ENCODE assay signal across 8 mouse cellular contexts in the genomic region with DNA sequence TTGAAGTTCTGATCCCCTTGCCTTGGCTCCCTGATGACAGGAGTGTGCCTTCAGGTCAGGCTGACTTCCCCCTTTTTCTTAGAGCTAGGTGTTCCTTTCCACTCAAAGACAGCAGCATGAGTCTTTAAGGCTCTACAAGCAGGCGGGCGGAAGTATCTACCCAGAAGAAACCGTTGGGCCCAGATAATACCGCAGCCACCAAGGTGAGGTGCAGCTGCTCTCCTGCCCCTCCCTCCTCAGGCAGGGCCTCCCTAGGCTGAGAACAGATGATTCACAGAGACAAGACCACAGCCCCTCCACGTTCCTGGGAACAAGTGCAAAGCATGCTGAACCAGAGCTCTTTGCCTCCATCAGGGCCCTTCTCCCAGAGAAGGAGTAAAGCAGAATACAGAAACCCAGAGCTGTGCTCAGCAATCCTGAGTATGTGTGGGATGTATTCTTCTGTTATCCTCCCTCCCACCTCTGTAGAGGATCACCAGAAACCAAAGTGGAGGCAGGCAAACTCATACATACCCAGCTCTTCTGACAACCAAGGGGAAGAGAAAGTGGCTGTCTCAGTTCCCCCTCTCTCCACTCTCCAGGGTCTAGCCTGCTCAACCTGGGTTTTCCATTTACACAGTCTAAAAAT. TPM values are rescaled to one million over a fixed set of nuclear protein-coding genes. Genes with fewer than 3 reads are reported as not detected.
DNase-seq lines count a peak whose midpoint lies in the region; ATAC-seq and TF ChIP-seq lines count a peak whose summit lies in the region.

Gene Rcsd1 (minus strand): TSS at position 129 of the 628 bp plus-strand sequence.

- no peak within 1 kb of the TSS for H3K27ac ChIP-seq in forebrain, embryonic 10.5 days
- no peak within 1 kb of the TSS for H3K27ac ChIP-seq in forebrain, embryonic 16.5 days (ENCODE audit: low read length)
- H3K27ac ChIP-seq in intestine, postnatal 0 days (ENCODE audit: low read depth, low read length), result no peak within 1 kb of the TSS
- no peak within 1 kb of the TSS for H3K27ac ChIP-seq in neural tube, embryonic 14.5 days (ENCODE audit: low read depth, low read length)

- no peaks in the 10 kb centered on the region for H3K9me3 ChIP-seq in forebrain, embryonic 10.5 days
- H3K9me3 ChIP-seq in forebrain, embryonic 16.5 days (ENCODE audit: control insufficient read depth, low read length), result no peaks in the 10 kb centered on the region
- H3K9me3 ChIP-seq in intestine, postnatal 0 days (ENCODE audit: control insufficient read depth), result no peaks in the 10 kb centered on the region
- H3K9me3 ChIP-seq in neural tube, embryonic 14.5 days (ENCODE audit: control insufficient read depth, low read length), result no peaks in the 10 kb centered on the region

- 57% methylated on average over 5 of the region's 5 CpGs for WGBS in forebrain, embryonic 10.5 days
- 55% methylated on average over 5 of the region's 5 CpGs for WGBS in forebrain, embryonic 16.5 days
- 55% methylated on average over 5 of the region's 5 CpGs for WGBS in intestine, postnatal 0 days
- WGBS in neural tube, embryonic 14.5 days, result 57% methylated on average over 5 of the region's 5 CpGs

- peaks cover 56% of the 10 kb centered on the region for H3K27me3 ChIP-seq in forebrain, embryonic 10.5 days (ENCODE audit: poor library complexity, severe bottlenecking)
- H3K27me3 ChIP-seq in forebrain, embryonic 16.5 days (replicated peaks; ENCODE audit: control insufficient read depth, insufficient read depth, low read length), result peaks cover 7% of the 10 kb centered on the region
- no peaks in the 10 kb centered on the region for H3K27me3 ChIP-seq in intestine, postnatal 0 days (replicated peaks; ENCODE audit: control insufficient read depth, insufficient read depth, low read length)
- H3K27me3 ChIP-seq in neural tube, embryonic 14.5 days (ENCODE audit: control insufficient read depth, insufficient read depth, low read length), result no peaks in the 10 kb centered on the region

- H3K4me1 ChIP-seq in forebrain, embryonic 10.5 days, result peaks cover 18% of the 10 kb centered on the region
- H3K4me1 ChIP-seq in forebrain, embryonic 16.5 days (replicated peaks; ENCODE audit: control insufficient read depth, insufficient read depth, low read length), result peaks cover 6% of the 10 kb centered on the region
- 0 out of 2 replicates have a peak, but pooled peaks cover 4% of the 10 kb centered on the region for H3K4me1 ChIP-seq in intestine, postnatal 0 days (replicated peaks; ENCODE audit: control insufficient read depth, insufficient read depth, low read length)
- no peaks in the 10 kb centered on the region; the same call in 1 of the 2 replicates for H3K4me1 ChIP-seq in neural tube, embryonic 14.5 days (ENCODE audit: control insufficient read depth, insufficient read depth, low read length)

- no peak for TF ChIP-seq CTCF in intestine, postnatal 0 days (IDR thresholded peaks at IDR 0.05; ENCODE audit: low read depth)

- intact Hi-C loops in gastrocnemius, postnatal 36 days (cut with DNase I), result loop anchor here (5.0 kb wide), 1 partner anchor 42 kb away; no protein-coding TSS in a partner anchor
- intact Hi-C loops in left cerebral cortex, postnatal 36 days (cut with DNase I), result no loop called here

- no peak for DNase-seq in forebrain, embryonic 10.5 days (ENCODE audit: extremely low spot score, low spot score)
- DNase-seq in adrenal gland, adult 2 months, result no peak
- DNase-seq in gastrocnemius, postnatal 36 days, result no peak
- no peak for DNase-seq in left cerebral cortex, postnatal 36 days (ENCODE audit: low spot score in 2 of 2)
- DNase-seq in kidney, postnatal 10 days, result no peak

- no peaks in the 10 kb centered on the region for H3K36me3 ChIP-seq in forebrain, embryonic 10.5 days (replicated peaks)
- no peaks in the 10 kb centered on the region for H3K36me3 ChIP-seq in forebrain, embryonic 16.5 days (ENCODE audit: control insufficient read depth, insufficient read depth)
- no peaks in the 10 kb centered on the region for H3K36me3 ChIP-seq in intestine, postnatal 0 days (ENCODE audit: control insufficient read depth, insufficient read depth)
- no peaks in the 10 kb centered on the region for H3K36me3 ChIP-seq in neural tube, embryonic 14.5 days (ENCODE audit: control insufficient read depth, insufficient read depth, low read length)

- H3K9ac ChIP-seq in forebrain, embryonic 16.5 days (replicated peaks; ENCODE audit: low read depth, low read length), result no peak within 1 kb of the TSS
- H3K9ac ChIP-seq in intestine, postnatal 0 days (ENCODE audit: low read depth, low read length), result no peak within 1 kb of the TSS
- H3K9ac ChIP-seq in neural tube, embryonic 14.5 days (replicated peaks; ENCODE audit: low read depth, low read length), result no peak within 1 kb of the TSS

- ATAC-seq in forebrain, embryonic 16.5 days, result no peak
- ATAC-seq in intestine, postnatal 0 days, result no peak
- no peak for ATAC-seq in neural tube, embryonic 14.5 days (ENCODE audit: low read depth)

- H3K4me2 ChIP-seq in forebrain, embryonic 16.5 days (ENCODE audit: low read length), result no peak within 1 kb of the TSS
- peak within 1 kb of the TSS; percentile 88 for H3K4me2 ChIP-seq in intestine, postnatal 0 days (replicated peaks; ENCODE audit: low read depth)
- H3K4me2 ChIP-seq in neural tube, embryonic 14.5 days (ENCODE audit: low read depth, low read length), result peak within 1 kb of the TSS; percentile 99; the same call in 1 of the 2 replicates

- peak within 1 kb of the TSS; percentile 78; the same call in 1 of the 2 replicates for H3K4me3 ChIP-seq in forebrain, embryonic 10.5 days
- H3K4me3 ChIP-seq in forebrain, embryonic 16.5 days (replicated peaks; ENCODE audit: low read length), result no peak within 1 kb of the TSS
- no peak within 1 kb of the TSS; the same call in 1 of the 2 replicates for H3K4me3 ChIP-seq in intestine, postnatal 0 days (ENCODE audit: low read depth, low read length)
- H3K4me3 ChIP-seq in neural tube, embryonic 14.5 days (ENCODE audit: low read depth, low read length), result no peak within 1 kb of the TSS

RNA-seq across cellular contexts. Expression of gene Rcsd1, which starts in this region (rescaled TPM):
- 8.3 and 8.4 TPM in 2 replicates for polyA plus RNA-seq in forebrain, embryonic 10.5 days (2016; fragmentation: Nextera tagmentation; extraction: Ambion mirVana)
- 8.3 and 9.9 TPM in 2 replicates for polyA plus RNA-seq in forebrain, embryonic 16.5 days (2015; fragmentation: Nextera tagmentation; extraction: Ambion mirVana)
- total RNA-seq in adrenal gland, adult 2 months (2021), result 10 to 100 TPM; 13.5 to 16.0 TPM
- polyA plus RNA-seq in adrenal gland, adult 2 months (2012; rRNA removed), result 4.4 and 4.9 TPM in 2 replicates
- 10 to 100 TPM; 96.2 to 99.4 TPM for total RNA-seq in gastrocnemius, postnatal 36 days (2021)
- 11.7 and 14.2 TPM in 2 replicates for polyA plus RNA-seq in intestine, postnatal 0 days (2015; fragmentation: Nextera tagmentation; extraction: Ambion mirVana)
- polyA plus RNA-seq in neural tube, embryonic 14.5 days (2014; fragmentation: Nextera tagmentation; extraction: Ambion mirVana), result 2.1 and 8.2 TPM in 2 replicates
- total RNA-seq in left cerebral cortex, postnatal 36 days (2021), result 1 to 10 TPM; 3.6 to 5.0 TPM

Comparison
In these comparisons a context has a peak if more than half of its experiments do, and no peak if none do; other contexts are left out.
1. RNA of gene Rcsd1 (total RNA-seq): 96.2 to 99.4 TPM in gastrocnemius, postnatal 36 days; 13.5 to 16.0 TPM in adrenal gland, adult 2 months and 3.6 to 5.0 TPM in left cerebral cortex, postnatal 36 days; every median in the first group is over 4 times any median in the second.